Mouse (Mus musculus): ENCODE data around the gene Car4.

DNA sequence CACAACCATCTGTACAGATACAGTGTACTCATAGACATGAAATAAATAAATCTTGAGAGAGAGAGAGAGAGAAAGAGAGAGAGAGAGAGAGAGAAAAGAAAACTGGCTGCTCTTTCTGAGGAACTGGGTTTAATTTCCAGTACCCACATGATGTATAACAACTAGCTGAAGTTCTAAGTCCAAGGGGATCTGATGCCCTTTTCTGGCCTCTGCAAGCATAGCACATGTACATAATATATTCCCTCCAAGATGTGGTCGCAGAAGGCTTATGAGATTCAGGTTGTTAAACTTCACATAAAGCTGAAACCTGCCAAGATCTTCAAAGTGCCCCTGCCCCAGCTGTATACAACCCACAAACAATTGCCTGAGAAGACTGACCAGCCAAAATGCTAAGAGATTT, 37.7 kb downstream of the Car4 start:
- no peak for TF ChIP-seq CTCF (IDR thresholded peaks at IDR 0.05; ENCODE audit: extremely low read depth, insufficient read depth, low read length)
- no peak for TF ChIP-seq POLR2A (IDR thresholded peaks at IDR 0.05; ENCODE audit: extremely low read depth, insufficient read depth, low read length)
